Mouse (Mus musculus): Measurements from ENCODE around the gene Igdcc3. TPM values are rescaled to one million over a fixed set of nuclear protein-coding genes. Genes with fewer than 3 reads are reported as not detected.

Igdcc3 gene
- polyA plus RNA-seq, 1 experiment = not detected

DNA sequence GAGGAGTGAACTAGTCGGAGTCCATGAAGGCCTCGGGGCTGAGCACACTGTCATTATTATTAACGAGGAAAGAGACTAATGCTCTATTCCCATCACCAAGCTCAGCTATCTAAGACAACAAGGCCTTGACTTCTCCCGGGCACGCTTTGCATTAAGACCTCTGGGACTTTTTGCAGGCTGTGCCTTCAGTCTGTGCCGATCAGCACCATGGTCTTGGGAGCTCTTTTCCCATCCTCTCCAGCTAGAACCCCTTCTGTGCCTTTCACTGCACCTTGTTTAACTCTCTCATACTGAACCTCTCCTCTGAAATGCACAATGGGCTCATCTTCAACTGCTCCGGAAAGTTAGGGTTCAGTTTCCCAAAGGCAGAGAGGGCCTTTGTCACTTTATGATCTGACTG is 49.3 kb downstream of the Igdcc3 start:
- Histone ChIP-seq H3K4me1 (ENCODE audit: control insufficient read depth, insufficient read depth, low read length) (peaks cover 22% of the 10 kb centered on the region), H3K27ac (ENCODE audit: insufficient read depth, low read depth, low read length) (no peak overlapping the region), H3K4me3 (ENCODE audit: insufficient read depth, low read length) (no peak overlapping the region)
- TF ChIP-seq CTCF (IDR thresholded peaks at IDR 0.05; ENCODE audit: low read depth, low read length) (no peak), POLR2A (IDR thresholded peaks at IDR 0.05; ENCODE audit: borderline replicate concordance, low read depth, low read length) (no peak)

DNA sequence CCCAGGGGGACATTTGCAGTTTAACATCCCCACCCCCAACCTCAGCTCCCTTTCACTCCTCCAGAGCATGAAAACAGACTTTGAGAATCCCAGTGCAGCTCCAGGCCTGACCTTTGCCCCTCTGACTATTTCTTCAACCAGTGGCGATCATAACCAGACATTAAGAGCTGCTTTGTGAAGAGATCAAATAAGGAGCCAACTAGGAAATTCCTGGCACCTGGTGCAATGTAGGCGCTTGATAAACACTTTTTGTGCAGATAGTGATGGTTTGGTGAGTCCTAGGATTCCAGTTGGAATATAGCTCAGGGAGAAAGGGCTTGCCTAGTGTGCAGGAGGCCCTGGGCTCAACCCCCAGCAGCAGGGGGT is 50.4 kb downstream of the Igdcc3 start:
- TF ChIP-seq CTCF (IDR thresholded peaks at IDR 0.05; ENCODE audit: low read depth, low read length) (no peak), POLR2A (IDR thresholded peaks at IDR 0.05; ENCODE audit: borderline replicate concordance, low read depth, low read length) (no peak)
- H3K4me3 ChIP-seq (ENCODE audit: insufficient read depth, low read length) = no peak overlapping the region
- no peak overlapping the region for H3K27ac ChIP-seq (ENCODE audit: insufficient read depth, low read depth, low read length)
- peaks cover 25% of the 10 kb centered on the region for H3K4me1 ChIP-seq (ENCODE audit: control insufficient read depth, insufficient read depth, low read length)

DNA sequence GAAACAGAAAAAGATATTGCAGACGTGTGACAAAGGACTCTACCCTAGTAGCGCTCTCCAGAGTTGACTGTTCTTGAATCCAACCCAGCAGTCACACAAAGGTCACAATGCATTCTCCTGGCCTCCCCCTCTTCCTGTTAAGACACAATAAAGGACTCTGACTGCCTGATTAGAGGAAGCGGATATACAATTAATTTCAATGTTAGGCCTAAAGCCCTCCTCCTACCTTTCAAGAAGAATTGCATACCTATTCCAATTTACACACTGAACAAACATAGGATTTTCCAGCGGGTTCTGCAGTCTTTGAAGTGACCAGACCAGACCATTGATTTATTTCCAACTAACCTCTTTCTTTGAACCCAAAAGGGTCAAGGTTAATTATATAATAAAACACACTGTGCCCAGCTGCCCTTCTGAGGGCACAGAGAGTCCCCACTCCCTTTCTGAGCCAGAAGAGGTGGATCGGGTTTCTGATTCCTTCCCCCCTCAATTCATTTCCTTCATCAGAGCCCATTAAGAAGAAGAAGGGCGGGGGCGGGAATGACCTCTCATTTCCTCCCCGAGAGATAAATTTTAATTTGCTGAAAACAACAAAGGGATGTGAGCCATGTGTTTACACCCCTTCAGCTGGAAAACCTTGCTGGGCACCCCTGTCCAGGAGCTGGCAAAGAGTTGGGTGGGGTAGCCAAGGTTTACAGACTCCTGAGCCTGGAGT is 50.9 kb downstream of the Igdcc3 start:
- Histone ChIP-seq H3K4me1 (ENCODE audit: control insufficient read depth, insufficient read depth, low read length) (peaks cover 25% of the 10 kb centered on the region), H3K27ac (ENCODE audit: insufficient read depth, low read depth, low read length) (no peak overlapping the region), H3K4me3 (ENCODE audit: insufficient read depth, low read length) (no peak overlapping the region)
- TF ChIP-seq POLR2A (IDR thresholded peaks at IDR 0.05; ENCODE audit: borderline replicate concordance, low read depth, low read length) (no peak), CTCF (IDR thresholded peaks at IDR 0.05; ENCODE audit: low read depth, low read length) (no peak)

DNA sequence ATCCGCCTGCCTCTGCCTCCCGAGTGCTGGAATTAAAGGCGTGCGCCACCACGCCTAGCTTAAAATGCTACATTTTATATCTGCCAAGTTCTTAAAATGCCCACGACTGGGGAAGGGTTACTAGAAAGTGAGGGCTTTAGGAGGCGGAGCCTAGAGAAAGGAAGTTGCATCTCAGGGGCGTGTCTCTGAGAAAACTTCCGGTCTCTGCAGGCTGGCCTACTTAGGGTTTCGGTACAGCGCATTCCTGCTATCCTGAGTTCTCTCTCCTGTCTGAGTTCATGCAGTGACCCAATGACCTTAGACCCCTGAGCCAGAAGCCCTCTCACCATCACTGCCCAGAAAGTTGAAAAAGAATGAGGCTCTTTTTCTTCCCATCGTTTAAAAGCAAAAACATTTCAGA is 52.2 kb downstream of the Igdcc3 start:
- Histone ChIP-seq H3K4me1 (ENCODE audit: control insufficient read depth, insufficient read depth, low read length) (peaks cover 32% of the 10 kb centered on the region), H3K27ac (ENCODE audit: insufficient read depth, low read depth, low read length) (no peak overlapping the region), H3K4me3 (ENCODE audit: insufficient read depth, low read length) (no peak overlapping the region)
- TF ChIP-seq POLR2A (IDR thresholded peaks at IDR 0.05; ENCODE audit: borderline replicate concordance, low read depth, low read length) (no peak), CTCF (IDR thresholded peaks at IDR 0.05; ENCODE audit: low read depth, low read length) (no peak)

DNA sequence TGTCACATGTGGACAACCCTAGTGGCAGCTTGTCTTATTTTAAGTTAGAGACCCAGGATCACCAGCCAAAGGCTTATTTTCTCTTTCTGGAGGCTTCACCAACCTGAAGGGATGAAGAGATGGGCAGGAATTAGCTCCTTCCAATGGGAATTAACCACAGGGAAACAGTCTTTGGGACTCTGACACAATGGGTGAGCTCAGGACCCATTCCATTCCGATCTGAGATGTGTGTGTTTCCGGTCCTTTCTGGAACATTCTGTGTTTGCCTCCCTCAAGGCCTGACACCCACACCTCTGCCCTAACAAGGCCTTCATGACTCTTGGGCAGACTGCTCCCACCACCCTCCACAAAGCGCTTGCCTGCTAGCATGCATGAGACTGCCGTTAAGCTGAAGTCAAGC is 54.1 kb downstream of the Igdcc3 start, which contains the start of gene Parp16:
Gene Parp16, plus strand, starts transcription at position 301 of the 400 bp plus-strand sequence.
- no peak within 1 kb of the TSS for H3K4me3 ChIP-seq (ENCODE audit: insufficient read depth, low read length)
- peaks cover 39% of the 10 kb centered on the region for H3K4me1 ChIP-seq (ENCODE audit: control insufficient read depth, insufficient read depth, low read length)
- 0 out of 2 replicates have a peak, but pooled peaks have one; percentile 1 for TF ChIP-seq POLR2A (IDR thresholded peaks at IDR 0.05; ENCODE audit: borderline replicate concordance, low read depth, low read length)
- TF ChIP-seq CTCF (IDR thresholded peaks at IDR 0.05; ENCODE audit: low read depth, low read length) = no peak
- peak within 1 kb of the TSS; percentile 67 for H3K27ac ChIP-seq (ENCODE audit: insufficient read depth, low read depth, low read length)

DNA sequence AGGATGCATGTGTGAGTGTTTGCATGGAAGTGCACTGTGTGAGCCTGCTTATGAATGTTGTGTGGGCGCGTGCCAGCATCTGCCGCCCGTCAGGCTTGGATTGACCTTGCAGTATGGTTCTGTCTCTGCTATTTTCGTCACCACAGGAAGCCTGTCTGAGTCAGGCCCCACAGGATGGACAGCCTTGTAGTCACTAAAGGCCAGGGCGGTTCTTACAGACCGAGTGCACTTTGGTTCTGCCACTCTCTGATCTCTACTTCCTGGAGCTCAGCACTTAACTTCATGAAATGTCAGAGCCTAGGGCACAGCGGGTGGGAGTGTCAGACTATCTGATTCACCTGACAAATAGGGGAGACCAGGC is 54.6 kb downstream of the Igdcc3 start:
- peaks cover 43% of the 10 kb centered on the region for H3K4me1 ChIP-seq (ENCODE audit: control insufficient read depth, insufficient read depth, low read length)
- peak overlapping the region; percentile 67 for H3K27ac ChIP-seq (ENCODE audit: insufficient read depth, low read depth, low read length)
- H3K4me3 ChIP-seq (ENCODE audit: insufficient read depth, low read length) = no peak overlapping the region
- TF ChIP-seq CTCF (IDR thresholded peaks at IDR 0.05; ENCODE audit: low read depth, low read length) = no peak
- peak; percentile 73; the same call in 1 of the 2 replicates for TF ChIP-seq POLR2A (IDR thresholded peaks at IDR 0.05; ENCODE audit: borderline replicate concordance, low read depth, low read length)

DNA sequence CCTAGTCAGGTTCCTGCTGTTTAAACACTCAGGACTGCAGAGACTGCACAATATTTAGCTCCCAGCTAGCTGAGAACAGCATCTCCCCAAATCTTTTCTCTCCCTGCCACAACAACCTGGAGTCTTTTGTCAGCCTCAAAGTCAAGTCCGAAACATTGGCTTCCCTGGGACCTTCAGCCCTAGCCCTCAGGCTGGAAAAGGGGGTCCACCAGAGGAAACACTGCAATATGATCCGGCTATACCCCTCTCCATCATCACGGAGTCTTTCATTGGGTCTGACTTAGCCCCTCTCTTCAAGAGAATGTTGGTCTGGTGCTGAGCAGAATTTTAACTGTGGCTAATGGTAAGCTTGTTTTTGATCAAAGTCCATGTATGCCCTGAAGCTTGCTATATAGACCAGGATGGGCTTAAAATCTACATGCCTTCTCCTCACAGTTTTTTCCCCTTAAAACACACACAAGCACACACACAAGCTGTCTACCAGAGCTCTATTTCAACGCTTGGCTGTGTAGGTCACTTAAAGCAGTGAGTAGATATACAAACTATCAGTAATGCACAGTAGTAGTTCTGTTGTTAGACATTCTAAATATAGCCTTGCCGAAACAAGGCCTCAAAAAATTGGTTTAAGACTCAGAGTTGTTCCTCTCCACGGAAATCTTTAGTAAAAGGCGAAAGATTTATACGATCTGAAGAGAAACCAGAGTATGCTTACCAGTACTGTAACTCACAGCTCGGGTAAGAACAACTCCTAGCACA is 55.2 kb downstream of the Igdcc3 start:
- Histone ChIP-seq H3K4me3 (ENCODE audit: insufficient read depth, low read length) (no peak overlapping the region), H3K27ac (ENCODE audit: insufficient read depth, low read depth, low read length) (peak overlapping the region; percentile 67), H3K4me1 (ENCODE audit: control insufficient read depth, insufficient read depth, low read length) (peaks cover 43% of the 10 kb centered on the region)
- TF ChIP-seq POLR2A (IDR thresholded peaks at IDR 0.05; ENCODE audit: borderline replicate concordance, low read depth, low read length) (peak; percentile 95), CTCF (IDR thresholded peaks at IDR 0.05; ENCODE audit: low read depth, low read length) (no peak)

DNA sequence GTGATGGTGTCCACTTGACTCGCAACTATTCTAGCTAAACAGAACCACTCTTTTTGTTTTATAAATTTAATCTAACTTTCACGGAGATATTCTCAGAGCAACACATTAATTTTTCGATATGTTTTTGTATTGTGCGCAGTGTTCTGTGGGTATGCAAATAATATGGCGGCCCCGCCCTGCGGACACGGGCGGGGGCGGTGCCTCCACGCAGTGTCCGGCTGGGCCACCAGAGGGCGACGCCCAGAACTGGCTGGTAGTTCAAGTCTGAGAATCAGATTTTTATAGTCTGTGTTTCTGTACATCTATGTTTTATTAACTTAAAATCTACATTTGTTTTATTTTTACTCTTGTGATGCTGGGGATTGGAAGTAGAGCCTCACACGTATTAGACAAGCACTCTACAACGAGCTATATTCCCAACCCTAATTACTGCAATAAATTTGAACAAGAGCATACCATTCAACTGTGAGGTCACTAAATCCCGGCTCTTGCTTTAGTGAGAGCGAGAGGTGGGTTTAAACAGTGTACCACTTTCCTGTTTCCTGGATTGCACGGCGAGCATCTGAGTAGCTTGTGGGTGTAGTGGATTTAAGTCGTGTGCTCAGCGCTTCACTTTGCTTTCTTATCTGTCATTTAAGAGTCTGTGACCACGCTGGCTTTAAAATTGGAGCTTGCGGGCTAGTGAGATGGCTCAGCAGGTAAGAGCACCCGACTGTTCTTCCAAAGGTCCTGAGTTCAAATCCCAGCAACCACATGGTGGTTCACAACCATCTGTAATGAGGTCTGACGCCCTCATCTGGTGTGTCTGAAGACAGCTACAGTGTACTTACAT is 56.0 kb downstream of the Igdcc3 start:
- Histone ChIP-seq H3K4me3 (ENCODE audit: insufficient read depth, low read length) (no peak overlapping the region), H3K27ac (ENCODE audit: insufficient read depth, low read depth, low read length) (peak overlapping the region; percentile 59), H3K4me1 (ENCODE audit: control insufficient read depth, insufficient read depth, low read length) (peaks cover 41% of the 10 kb centered on the region)
- TF ChIP-seq CTCF (IDR thresholded peaks at IDR 0.05; ENCODE audit: low read depth, low read length) (peak; percentile 75), POLR2A (IDR thresholded peaks at IDR 0.05; ENCODE audit: borderline replicate concordance, low read depth, low read length) (no peak)

DNA sequence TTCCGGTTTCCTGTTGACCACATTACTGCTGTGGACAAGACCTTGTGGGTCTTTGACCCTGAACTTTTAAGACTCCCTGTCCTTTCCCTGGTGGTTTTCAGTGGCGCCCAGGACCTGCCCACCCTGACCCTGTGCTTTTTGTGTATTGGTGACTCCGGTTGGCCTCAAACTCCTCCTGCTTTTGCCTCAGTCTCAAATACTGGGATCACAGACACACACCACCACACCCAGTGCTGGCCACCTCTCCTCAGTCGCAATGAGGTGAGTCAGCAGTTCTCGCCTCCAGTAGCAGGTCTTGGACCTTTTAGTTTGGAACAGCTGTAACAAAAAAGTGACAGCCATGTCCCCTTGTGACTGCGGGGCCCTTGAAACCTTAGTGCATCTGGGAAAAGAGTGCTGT is 56.8 kb downstream of the Igdcc3 start:
- no peak for TF ChIP-seq CTCF (IDR thresholded peaks at IDR 0.05; ENCODE audit: low read depth, low read length)
- no peak for TF ChIP-seq POLR2A (IDR thresholded peaks at IDR 0.05; ENCODE audit: borderline replicate concordance, low read depth, low read length)

More for the DNA sequence above, 56.8 kb downstream of the Igdcc3 start:
- Histone ChIP-seq H3K27ac (ENCODE audit: insufficient read depth, low read depth, low read length) (no peak overlapping the region), H3K4me1 (ENCODE audit: control insufficient read depth, insufficient read depth, low read length) (peaks cover 41% of the 10 kb centered on the region), H3K4me3 (ENCODE audit: insufficient read depth, low read length) (no peak overlapping the region)

Measured in bone marrow macrophage, adult 2 months (primary cell).